9 mouse cellular contexts compared by ENCODE assay signal in genomic region chr10:80050885-80051617, GRCm38 (mm10). TPM values are rescaled to one million over a fixed set of nuclear protein-coding genes. Genes with fewer than 3 reads are reported as not detected.
A peak's percentile ranks its signal among the peaks of the same experiment; 100 is the strongest.
DNase-seq lines count a peak whose midpoint lies in the region; ATAC-seq and TF ChIP-seq lines count a peak whose summit lies in the region.
"Had no signal": no experiment of that assay in that cellular context is flagged by ENCODE, and none has a peak within 500 bp of the region (broad histone marks: within the 10 kb centered on the region; RNA-seq: fewer than 3 reads in every experiment).

No protein-coding gene starts in this region.

- WGBS in hindbrain, embryonic 13.5 days: 16% methylated on average over 15 of the region's 15 CpGs
- WGBS in liver, embryonic 14.5 days (ENCODE audit: insufficient replicate concordance): 42% methylated on average over 15 of the region's 15 CpGs

- H3K9ac ChIP-seq in hindbrain, embryonic 13.5 days: 0 out of 2 replicates have a peak overlapping the region, but pooled peaks have one; percentile 46
- no peak overlapping the region for H3K9ac ChIP-seq in liver, embryonic 14.5 days (replicated peaks)

- peaks cover 6% of the 10 kb centered on the region for H3K36me3 ChIP-seq in hindbrain, embryonic 13.5 days
- H3K36me3 ChIP-seq in liver, embryonic 14.5 days (replicated peaks; ENCODE audit: control insufficient read depth, insufficient read depth, low read depth): peaks cover 5% of the 10 kb centered on the region

- H3K27ac ChIP-seq in hindbrain, embryonic 13.5 days: 0 out of 2 replicates have a peak overlapping the region, but pooled peaks have one; percentile 5
- H3K27ac ChIP-seq in liver, embryonic 14.5 days: peak overlapping the region; percentile 28
- H3K27ac ChIP-seq: neural tube, embryonic 12.5 days had no signal

- TF ChIP-seq EP300 in liver, embryonic 14.5 days (IDR thresholded peaks at IDR 0.05; ENCODE audit: low read depth): no peak

- no peaks in the 10 kb centered on the region for H3K9me3 ChIP-seq in hindbrain, embryonic 13.5 days
- no peaks in the 10 kb centered on the region for H3K9me3 ChIP-seq in liver, embryonic 14.5 days (ENCODE audit: control insufficient read depth, low read length)
- H3K9me3 ChIP-seq: neural tube, embryonic 12.5 days had no signal

- ATAC-seq in hindbrain, embryonic 13.5 days (ENCODE audit: low FRiP score): no peak
- ATAC-seq in liver, embryonic 14.5 days (ENCODE audit: insufficient read depth): no peak
- no peak for ATAC-seq in activated CD4-positive, CD25-positive, alpha-beta regulatory T cell, adult 4 months

- H3K4me1 ChIP-seq in hindbrain, embryonic 13.5 days (replicated peaks): peaks cover 42% of the 10 kb centered on the region
- peaks cover 36 to 44% of the 10 kb centered on the region in 2 experiments for H3K4me1 ChIP-seq in liver, embryonic 14.5 days (replicated peaks; ENCODE audit: control insufficient read depth in 2 of 2, insufficient read depth in 2 of 2, low read length in 1 of 2)

- H3K4me2 ChIP-seq in hindbrain, embryonic 13.5 days: no peak overlapping the region
- H3K4me2 ChIP-seq in liver, embryonic 14.5 days (ENCODE audit: low read depth): no peak overlapping the region
- H3K4me2 ChIP-seq: neural tube, embryonic 12.5 days had no signal

- 0 out of 2 replicates have a peak, but pooled peaks cover 5% of the 10 kb centered on the region for H3K27me3 ChIP-seq in hindbrain, embryonic 13.5 days
- no peaks in the 10 kb centered on the region for H3K27me3 ChIP-seq in liver, embryonic 14.5 days (ENCODE audit: control insufficient read depth, insufficient read depth, low read length)
- H3K27me3 ChIP-seq: neural tube, embryonic 12.5 days had no signal

- no peak for TF ChIP-seq CTCF in liver, embryonic 14.5 days (IDR thresholded peaks at IDR 0.05; ENCODE audit: low read depth)

- peak; percentile 54 for DNase-seq in kidney, adult 18-20 months
- no peak for DNase-seq in kidney, postnatal 10 days
- DNase-seq in WW6 (ENCODE audit: low read depth, low spot score): peak; percentile 80
- no peak for DNase-seq in liver, embryonic 14.5 days (ENCODE audit: low read depth in 3 of 3, low spot score in 3 of 3)
- DNase-seq in frontal cortex, postnatal 36 days (ENCODE audit: low spot score in 2 of 2): no peak
- DNase-seq in right cerebral cortex, postnatal 14 days: no peak

- H3K4me3 ChIP-seq in hindbrain, embryonic 13.5 days: no peak overlapping the region
- H3K4me3 ChIP-seq in liver, embryonic 14.5 days (ENCODE audit: insufficient read depth in 1 of 2, low read depth in 2 of 2, low read length in 2 of 2): no peak overlapping the region
- H3K4me3 ChIP-seq: neural tube, embryonic 12.5 days had no signal

RNA-seq across cellular contexts. Expression of gene Gpx4, which starts 4.1 kb away (rescaled TPM):
- 509 and 531 TPM in 2 replicates for polyA plus RNA-seq in hindbrain, embryonic 13.5 days (2015; fragmentation: Nextera tagmentation; extraction: Ambion mirVana)
- polyA plus RNA-seq in liver, embryonic 14.5 days (2012; rRNA removed): 274 and 388 TPM in 2 replicates
- polyA plus RNA-seq in liver, embryonic 14.5 days (2014; fragmentation: Nextera tagmentation; extraction: Ambion mirVana): 705 and 724 TPM in 2 replicates
- polyA plus RNA-seq in activated CD4-positive, CD25-positive, alpha-beta regulatory T cell, adult 4 months (2017; shearing (Covaris generic)): 100 to 1,000 TPM; 346 to 370 TPM

RNA-seq across cellular contexts. Expression of gene Polr2e, which starts 11.5 kb away (rescaled TPM):
- 150 and 154 TPM in 2 replicates for polyA plus RNA-seq in hindbrain, embryonic 13.5 days (2015; fragmentation: Nextera tagmentation; extraction: Ambion mirVana)
- polyA plus RNA-seq in liver, embryonic 14.5 days (2012; rRNA removed): 77.0 and 121 TPM in 2 replicates
- polyA plus RNA-seq in liver, embryonic 14.5 days (2014; fragmentation: Nextera tagmentation; extraction: Ambion mirVana): 88.0 and 90.2 TPM in 2 replicates
- 100 to 1,000 TPM; 174 to 175 TPM for polyA plus RNA-seq in activated CD4-positive, CD25-positive, alpha-beta regulatory T cell, adult 4 months (2017; shearing (Covaris generic))

RNA-seq across cellular contexts. Expression of gene Arhgap45, which starts 34.6 kb away (rescaled TPM):
- 2.5 and 2.8 TPM in 2 replicates for polyA plus RNA-seq in hindbrain, embryonic 13.5 days (2015; fragmentation: Nextera tagmentation; extraction: Ambion mirVana)
- 17.5 and 20.9 TPM in 2 replicates for polyA plus RNA-seq in liver, embryonic 14.5 days (2012; rRNA removed)
- polyA plus RNA-seq in liver, embryonic 14.5 days (2014; fragmentation: Nextera tagmentation; extraction: Ambion mirVana): 7.9 and 9.3 TPM in 2 replicates
- polyA plus RNA-seq in activated CD4-positive, CD25-positive, alpha-beta regulatory T cell, adult 4 months (2017; shearing (Covaris generic)): 100 to 1,000 TPM; 196 to 326 TPM

RNA-seq across cellular contexts. Expression of gene Sbno2, which starts 54.3 kb away (rescaled TPM):
- 13.6 and 14.4 TPM in 2 replicates for polyA plus RNA-seq in hindbrain, embryonic 13.5 days (2015; fragmentation: Nextera tagmentation; extraction: Ambion mirVana)
- polyA plus RNA-seq in liver, embryonic 14.5 days (2012; rRNA removed): 10.0 and 10.1 TPM in 2 replicates
- polyA plus RNA-seq in liver, embryonic 14.5 days (2014; fragmentation: Nextera tagmentation; extraction: Ambion mirVana): 6.6 and 7.6 TPM in 2 replicates
- 10 to 100 TPM; 26.8 to 32.5 TPM for polyA plus RNA-seq in activated CD4-positive, CD25-positive, alpha-beta regulatory T cell, adult 4 months (2017; shearing (Covaris generic))

RNA-seq across cellular contexts. Expression of gene Abca7, which starts 54.8 kb away (rescaled TPM):
- 5.2 and 6.1 TPM in 2 replicates for polyA plus RNA-seq in hindbrain, embryonic 13.5 days (2015; fragmentation: Nextera tagmentation; extraction: Ambion mirVana)
- 11.2 and 12.7 TPM in 2 replicates for polyA plus RNA-seq in liver, embryonic 14.5 days (2012; rRNA removed)
- polyA plus RNA-seq in liver, embryonic 14.5 days (2014; fragmentation: Nextera tagmentation; extraction: Ambion mirVana): 4.9 and 6.0 TPM in 2 replicates
- 10 to 100 TPM; 13.2 to 17.0 TPM for polyA plus RNA-seq in activated CD4-positive, CD25-positive, alpha-beta regulatory T cell, adult 4 months (2017; shearing (Covaris generic))

Comparison
In these comparisons a context has a peak if more than half of its experiments do, and no peak if none do; other contexts are left out.
1. DNase-seq: peak in kidney, adult 18-20 months (single experiment) and WW6 (single experiment); none in kidney, postnatal 10 days (single experiment), liver, embryonic 14.5 days (0 of 3), frontal cortex, postnatal 36 days (0 of 2) and right cerebral cortex, postnatal 14 days (single experiment).
2. RNA of gene Arhgap45, which starts 34.6 kb away (polyA plus RNA-seq): 196 to 326 TPM in activated CD4-positive, CD25-positive, alpha-beta regulatory T cell, adult 4 months; 7.9 to 20.9 TPM in liver, embryonic 14.5 days and 2.5 to 2.8 TPM in hindbrain, embryonic 13.5 days; every median in the first group is over 4 times any median in the second.